Mouse (Mus musculus) intestine, postnatal 0 days (tissue): ENCODE data around the gene Larp1b. TPM values are rescaled to one million over a fixed set of nuclear protein-coding genes. Genes with fewer than 3 reads are reported as not detected.

Experiments
- ATAC-seq: fragments of 200-750 bp; cut with Nextera tagmentation; 2 replicates; pipeline ENCODE4 v1.8.0; 2017; ENCODE audit warnings: mild to moderate bottlenecking, moderate TSS enrichment, moderate library complexity
- H3K27ac ChIP-seq: fragments of 300-500 bp; sonication (generic); 2 replicates; pipeline ENCODE4 v1.5.1; 2014; ENCODE audit warnings: mild to moderate bottlenecking, low read depth, low read length, moderate library complexity
- H3K27me3 ChIP-seq: fragments of 300-500 bp; sonication (generic); replicated peaks from 2 replicates; pipeline ENCODE4 v1.6.1; 2014; ENCODE audit warnings: low read length, mixed read lengths; ENCODE audit not compliant: control insufficient read depth, insufficient read depth
- H3K36me3 ChIP-seq: fragments of 300-500 bp; sonication (generic); 2 replicates; pipeline ENCODE4 v1.6.1; 2014; ENCODE audit warnings: mild to moderate bottlenecking, moderate library complexity; ENCODE audit not compliant: control insufficient read depth, insufficient read depth
- H3K4me1 ChIP-seq: fragments of 300-500 bp; sonication (generic); replicated peaks from 2 replicates; pipeline ENCODE4 v1.6.1; 2014; ENCODE audit warnings: antibody characterized with exemption, low read length, mixed read lengths; ENCODE audit not compliant: control insufficient read depth, insufficient read depth
- H3K4me2 ChIP-seq: fragments of 300-500 bp; sonication (generic); replicated peaks from 2 replicates; pipeline ENCODE4 v1.6.1; 2014; ENCODE audit warnings: low read depth, mild to moderate bottlenecking, moderate library complexity
- H3K4me3 ChIP-seq: fragments of 300-500 bp; sonication (generic); 2 replicates; pipeline ENCODE4 v1.5.1; 2014; ENCODE audit warnings: low read depth, low read length
- H3K9ac ChIP-seq: fragments of 300-500 bp; sonication (generic); 2 replicates; pipeline ENCODE4 v1.6.1; 2014; ENCODE audit warnings: mild to moderate bottlenecking, low read depth, low read length
- H3K9me3 ChIP-seq: fragments of 300-500 bp; sonication (generic); 2 replicates; pipeline ENCODE4 v1.6.1; 2016; ENCODE audit warnings: mixed run types; ENCODE audit not compliant: control insufficient read depth
- CTCF ChIP-seq: sonication (generic); IDR thresholded peaks from 2 replicates; pipeline ENCODE4 v1.5.1; 2016; ENCODE audit warnings: low read depth, mild to moderate bottlenecking, control low read depth, antibody characterized with exemption, moderate library complexity
- WGBS: fragments of 180-500 bp; shearing (Covaris S2); extraction: QIAGEN DNeasy Blood & Tissue Kit; methylation state at CpG from one replicate; pipeline ENCODE4 v1.1.7; 2014; 5-methylcytosine and 5-hydroxymethylcytosine counted together
- polyA plus RNA-seq: library from polyadenylated mRNA; unstranded; fragments of >200 nt; fragmentation: Nextera tagmentation; extraction: Ambion mirVana; gene quantifications from 2 replicates; pipeline ENCODE4 v1.2.1, GENCODE M21; 2015

Gene Larp1b
- polyA plus RNA-seq, 1 experiment from 2014 or later: 24.9 TPM

DNA sequence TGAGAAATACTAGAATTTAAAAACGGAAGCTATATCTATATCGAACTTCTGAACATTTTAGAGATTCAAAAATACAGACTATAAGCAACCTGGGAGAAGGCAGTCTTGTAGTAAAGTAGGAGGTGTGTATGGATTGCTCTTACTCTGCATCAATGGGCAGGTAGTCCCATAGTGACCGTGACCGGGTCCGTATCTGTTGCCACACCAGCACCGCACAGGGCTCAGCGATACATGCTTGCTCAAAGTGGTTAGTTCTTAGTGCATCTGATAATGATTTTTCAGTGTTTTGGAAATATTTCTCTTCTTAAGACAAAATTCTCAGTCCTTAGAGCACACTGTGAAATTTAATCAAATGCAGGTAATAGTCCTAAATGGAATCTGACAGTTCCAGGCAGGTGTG lies 62.8 kb downstream of the Larp1b start:
- no peak for TF ChIP-seq CTCF
- H3K4me2 ChIP-seq: no peak overlapping the region
- no peak for ATAC-seq
- no peaks in the 10 kb centered on the region for H3K36me3 ChIP-seq
- H3K9ac ChIP-seq: no peak overlapping the region
- 96% methylated on average over 7 of the region's 7 CpGs for WGBS
- no peaks in the 10 kb centered on the region for H3K4me1 ChIP-seq
- no peak overlapping the region for H3K4me3 ChIP-seq
- H3K9me3 ChIP-seq: no peaks in the 10 kb centered on the region
- no peaks in the 10 kb centered on the region for H3K27me3 ChIP-seq
- H3K27ac ChIP-seq: no peak overlapping the region

DNA sequence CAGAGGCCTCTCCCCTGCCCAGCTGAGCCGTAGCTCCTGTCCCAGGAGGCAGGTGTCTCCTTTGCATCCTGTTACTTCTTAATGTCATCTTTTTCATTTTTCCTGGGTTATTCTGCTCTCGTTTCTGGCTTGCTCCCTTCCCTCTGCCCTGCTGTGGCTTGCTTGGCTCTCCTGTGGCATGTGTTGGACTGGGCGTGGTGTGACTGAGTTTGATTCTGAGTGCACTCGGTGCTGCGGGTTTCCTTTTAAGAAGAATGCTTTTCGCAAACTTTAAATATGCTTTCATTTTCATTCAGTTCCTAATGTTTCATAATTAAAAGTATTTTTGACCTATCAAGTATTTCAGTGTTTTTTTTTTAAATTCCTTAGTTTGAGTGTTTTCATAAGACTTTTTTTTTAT lies 65.3 kb downstream of the Larp1b start:
- WGBS: 56% methylated on average over 6 of the region's 6 CpGs
- TF ChIP-seq CTCF: no peak
- no peak for ATAC-seq

DNA sequence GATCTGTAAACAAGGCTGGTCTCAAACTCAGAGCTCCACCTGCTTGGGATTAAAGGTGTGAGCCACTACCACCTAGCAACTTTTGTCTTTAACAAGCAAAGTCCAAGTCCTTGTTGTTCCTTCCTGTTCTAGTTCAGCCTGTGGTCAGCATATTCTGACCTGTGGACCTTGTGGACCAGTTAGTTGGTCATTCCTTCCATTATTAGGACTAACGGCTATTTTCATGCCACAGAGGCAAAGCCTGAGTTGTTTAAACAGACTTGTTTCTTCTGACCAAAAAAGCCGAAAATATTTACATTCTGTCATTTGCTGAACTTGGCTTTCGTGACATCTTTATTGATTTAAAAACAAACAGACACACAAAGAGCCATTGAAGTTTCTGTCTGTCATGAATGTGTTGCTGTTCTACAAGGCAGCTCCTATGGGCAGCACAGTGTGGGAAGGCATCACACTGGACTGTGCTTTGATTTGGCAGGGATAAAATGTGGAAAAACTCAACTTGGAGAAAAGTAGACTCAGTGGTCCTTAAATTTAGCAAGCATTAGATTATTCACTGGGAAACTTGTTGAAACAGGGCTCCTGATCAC lies 68.5 kb downstream of the Larp1b start:
- Histone ChIP-seq H3K27me3 (no peaks in the 10 kb centered on the region), H3K4me2 (no peak overlapping the region), H3K27ac (no peak overlapping the region), H3K4me1 (no peaks in the 10 kb centered on the region), H3K4me3 (no peak overlapping the region), H3K9ac (no peak overlapping the region), H3K36me3 (no peaks in the 10 kb centered on the region), H3K9me3 (no peaks in the 10 kb centered on the region)
- ATAC-seq: no peak
- no peak for TF ChIP-seq CTCF
- 54% methylated on average over 3 of the region's 3 CpGs for WGBS

More for the DNA sequence above, 65.3 kb downstream of the Larp1b start:
- H3K4me1 ChIP-seq: no peaks in the 10 kb centered on the region
- no peak overlapping the region for H3K9ac ChIP-seq
- H3K36me3 ChIP-seq: no peaks in the 10 kb centered on the region
- H3K27ac ChIP-seq: no peak overlapping the region
- no peaks in the 10 kb centered on the region for H3K27me3 ChIP-seq
- H3K4me3 ChIP-seq: no peak overlapping the region
- H3K4me2 ChIP-seq: no peak overlapping the region
- H3K9me3 ChIP-seq: no peaks in the 10 kb centered on the region

DNA sequence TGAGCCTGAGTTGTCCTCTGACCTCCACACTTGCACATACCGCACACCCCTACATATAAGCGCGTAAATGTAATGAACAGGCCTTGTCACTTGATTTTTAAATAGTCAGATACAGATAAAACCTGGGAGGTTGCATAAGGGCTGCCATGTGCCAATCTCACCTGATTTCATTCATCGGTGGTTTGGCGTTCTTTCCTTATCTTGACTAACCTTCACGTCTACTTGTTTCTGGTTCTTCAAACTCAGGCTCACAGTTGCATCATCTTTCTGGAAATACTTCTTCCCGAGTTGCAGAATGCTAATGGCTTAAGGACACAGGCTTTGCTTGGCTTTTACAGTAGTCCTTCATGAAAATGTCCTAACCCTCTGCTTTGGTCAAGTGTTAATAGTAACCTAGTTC lies 71.1 kb downstream of the Larp1b start:
- Histone ChIP-seq H3K36me3 (no peaks in the 10 kb centered on the region), H3K27me3 (no peaks in the 10 kb centered on the region), H3K4me1 (no peaks in the 10 kb centered on the region), H3K9ac (no peak overlapping the region), H3K4me3 (no peak overlapping the region), H3K9me3 (no peaks in the 10 kb centered on the region), H3K4me2 (no peak overlapping the region), H3K27ac (no peak overlapping the region)
- no peak for TF ChIP-seq CTCF
- ATAC-seq: no peak
- WGBS: 61% methylated on average over 7 of the region's 7 CpGs

DNA sequence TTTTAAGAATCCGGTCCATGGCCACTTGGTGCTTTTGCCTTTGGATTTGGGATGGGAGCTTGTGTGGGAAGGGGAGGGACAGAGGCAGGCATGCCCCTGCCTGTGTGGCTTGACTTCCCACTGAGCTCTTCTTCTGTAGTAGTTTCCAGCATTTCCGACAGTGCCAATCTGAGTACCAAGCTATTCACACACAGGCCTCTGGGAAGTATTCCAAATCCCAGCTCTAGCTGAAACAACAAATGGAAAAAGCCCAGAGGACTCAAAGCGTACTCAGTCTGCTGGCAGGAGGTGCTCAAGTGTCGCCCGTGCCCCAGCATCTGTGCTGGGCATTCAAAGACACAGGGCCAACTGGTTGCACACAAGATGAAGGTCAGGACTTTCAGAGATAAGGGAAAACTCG lies 72.4 kb downstream of the Larp1b start:
- H3K27ac ChIP-seq: no peak overlapping the region
- H3K36me3 ChIP-seq: no peaks in the 10 kb centered on the region
- ATAC-seq: no peak
- no peak overlapping the region for H3K4me3 ChIP-seq
- H3K9ac ChIP-seq: no peak overlapping the region
- H3K9me3 ChIP-seq: no peaks in the 10 kb centered on the region
- no peaks in the 10 kb centered on the region for H3K4me1 ChIP-seq
- H3K27me3 ChIP-seq: no peaks in the 10 kb centered on the region
- 74% methylated on average over 6 of the region's 6 CpGs for WGBS
- TF ChIP-seq CTCF: no peak
- no peak overlapping the region for H3K4me2 ChIP-seq

DNA sequence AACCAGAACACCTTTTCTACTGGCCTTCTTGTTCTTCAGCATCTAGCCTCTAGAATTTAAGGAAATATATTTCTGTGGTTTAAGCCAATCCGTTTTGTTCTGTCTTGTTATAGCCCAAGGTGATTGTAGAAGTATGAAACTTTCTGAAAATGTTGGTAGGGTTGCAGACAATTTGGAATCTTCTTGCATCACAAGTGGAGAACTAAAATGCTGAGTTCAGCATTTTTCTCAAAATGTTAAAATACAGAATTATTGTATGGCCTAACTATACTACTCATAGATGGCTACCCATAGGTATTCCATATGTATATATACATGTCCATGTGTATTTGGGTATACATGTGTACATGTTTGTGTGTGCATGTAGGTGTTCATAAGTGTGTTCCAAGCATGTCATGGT lies 81.1 kb downstream of the Larp1b start:
- Histone ChIP-seq H3K27ac (no peak overlapping the region), H3K9ac (no peak overlapping the region), H3K4me2 (no peak overlapping the region), H3K27me3 (no peaks in the 10 kb centered on the region), H3K4me3 (no peak overlapping the region), H3K36me3 (no peaks in the 10 kb centered on the region), H3K4me1 (no peaks in the 10 kb centered on the region), H3K9me3 (no peaks in the 10 kb centered on the region)
- no peak for TF ChIP-seq CTCF
- no peak for ATAC-seq
- WGBS: 92% methylated on average over 1 of the region's 1 CpGs
